Mouse (Mus musculus): Measurements from ENCODE around the gene Acsf3.

- TF ChIP-seq GATA1 (IDR thresholded peaks at IDR 0.05; ENCODE audit: borderline replicate concordance, low read length) (no peak), CTCF (IDR thresholded peaks at IDR 0.05; ENCODE audit: low read depth, low read length) (no peak), TAL1 (conservative IDR thresholded peaks at IDR 0.05; ENCODE audit: low read depth, low read length) (no peak)
These were observed 30.1 kb downstream of the Acsf3 start for GRCm38 (mm10) chr8:122805349-122805748.

Measured in G1E (cell line).